Mouse (Mus musculus) kidney, postnatal 14 days (tissue): ENCODE measurements around the gene Ano6.

Source experiments
- DNase-seq: peaks from one replicate; pipeline ENCODE4 v3.0.0; 2022; ENCODE audit warnings: mixed read lengths

Ano6 gene

DNA sequence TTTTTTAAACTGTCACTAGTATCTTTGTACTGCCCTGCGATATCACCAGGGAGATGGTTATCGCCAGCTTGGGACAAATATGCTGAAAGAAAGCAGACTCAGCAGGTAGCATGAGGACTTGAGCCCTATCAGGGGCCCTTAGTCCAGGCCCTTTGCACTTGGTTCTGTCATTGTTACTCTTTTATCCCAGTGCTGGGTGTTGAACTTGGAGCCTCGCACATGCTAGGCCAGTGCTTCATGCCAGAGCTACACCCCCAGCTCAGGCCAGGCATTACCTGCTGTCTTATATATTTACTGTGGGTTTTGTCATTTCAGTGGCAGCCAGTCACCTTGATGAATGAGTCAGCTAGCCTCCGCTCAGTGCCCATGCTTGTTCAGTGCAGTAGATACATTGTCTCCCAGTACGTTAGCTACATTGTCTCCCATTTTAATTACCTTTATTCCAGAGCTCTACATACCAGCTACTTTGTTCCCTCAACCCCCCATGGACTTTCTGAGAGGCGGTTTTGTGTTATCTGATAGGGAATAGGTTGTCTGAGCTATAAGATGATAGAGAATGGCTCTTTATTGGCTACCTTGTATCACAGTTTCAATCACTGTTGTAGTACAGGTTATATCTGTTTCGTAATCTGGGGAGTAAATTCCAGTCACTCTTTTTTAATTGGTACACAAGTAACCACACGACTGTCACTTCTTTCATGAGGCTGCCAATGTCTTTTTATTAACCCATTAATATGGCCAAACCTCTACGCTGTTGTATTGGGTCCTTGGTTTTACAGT lies 68.4 kb downstream of the Ano6 start:
- DNase-seq = no peak

DNA sequence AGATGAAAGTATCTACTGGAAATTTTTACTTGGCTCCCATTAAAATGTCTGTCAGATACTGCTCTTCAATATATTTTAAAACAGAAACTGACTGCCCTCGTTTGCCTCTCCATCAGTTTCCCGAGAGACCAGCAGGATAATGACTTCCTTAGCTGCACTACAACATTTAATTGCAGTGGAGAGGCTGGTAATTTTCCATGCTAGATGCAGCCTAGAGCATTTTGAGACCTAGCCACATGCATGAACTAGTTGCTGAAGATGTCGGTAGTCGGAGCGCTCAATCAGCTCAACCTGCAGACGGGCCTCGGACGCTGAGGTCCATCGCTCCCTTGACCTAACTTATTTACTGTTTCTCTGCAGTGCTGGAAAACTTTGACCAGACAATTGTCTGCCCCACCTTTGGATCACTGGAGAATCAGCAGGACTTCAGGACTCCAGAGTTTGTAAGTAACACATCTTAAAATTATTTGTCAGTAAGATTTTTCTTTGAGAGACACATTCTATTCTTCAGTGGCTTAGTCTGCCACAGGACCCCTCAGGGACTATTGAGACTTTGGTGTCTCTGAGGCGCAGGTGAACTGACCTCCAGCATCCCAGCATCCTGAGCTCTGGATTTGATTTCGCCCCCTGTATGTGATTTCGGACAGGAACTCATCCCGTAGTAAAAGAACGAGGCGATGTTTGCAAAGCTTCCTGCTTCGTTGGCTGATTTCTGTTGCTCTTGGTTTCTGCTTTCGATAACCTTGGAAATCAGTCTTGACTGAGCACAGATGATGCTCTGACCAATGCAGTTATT lies 73.4 kb downstream of the Ano6 start:
- peak; percentile 56 for DNase-seq

DNA sequence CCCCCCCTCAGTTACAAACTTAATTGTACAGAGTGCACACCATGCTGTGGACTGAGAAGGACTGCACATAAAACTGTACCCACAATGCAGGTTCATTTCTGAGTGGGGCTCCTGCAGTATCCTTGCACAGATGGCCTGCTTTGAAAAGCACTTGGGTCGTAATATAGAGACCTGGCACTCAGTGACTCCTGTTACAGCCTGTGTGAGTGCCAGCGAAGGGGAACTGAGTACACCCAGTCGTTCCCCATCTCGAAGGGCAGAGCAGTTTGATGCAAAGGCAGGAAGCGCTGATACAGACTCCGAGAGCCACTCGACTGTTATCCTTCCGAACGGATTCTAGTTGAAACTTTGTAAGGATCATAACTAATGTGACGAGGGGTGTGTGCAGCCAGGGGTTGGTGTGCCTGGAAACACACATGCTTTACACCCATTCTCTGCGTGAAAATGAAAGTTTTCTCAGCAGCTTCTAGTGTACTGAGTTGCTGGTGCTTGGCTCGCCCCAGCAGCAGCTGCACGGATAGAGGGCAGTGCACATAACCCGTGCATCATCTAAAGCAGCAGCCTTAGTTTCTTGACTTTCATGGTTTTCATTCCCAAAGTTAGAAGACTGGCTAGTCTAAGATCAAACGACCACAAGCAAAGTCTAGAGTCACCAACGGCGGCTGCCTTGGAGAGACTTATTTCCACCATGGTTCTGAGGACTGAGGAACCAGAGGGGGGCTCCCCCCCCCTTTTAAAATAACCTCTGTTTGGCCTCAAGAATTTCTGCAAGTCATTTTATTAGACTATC lies 74.9 kb downstream of the Ano6 start:
- no peak for DNase-seq

DNA sequence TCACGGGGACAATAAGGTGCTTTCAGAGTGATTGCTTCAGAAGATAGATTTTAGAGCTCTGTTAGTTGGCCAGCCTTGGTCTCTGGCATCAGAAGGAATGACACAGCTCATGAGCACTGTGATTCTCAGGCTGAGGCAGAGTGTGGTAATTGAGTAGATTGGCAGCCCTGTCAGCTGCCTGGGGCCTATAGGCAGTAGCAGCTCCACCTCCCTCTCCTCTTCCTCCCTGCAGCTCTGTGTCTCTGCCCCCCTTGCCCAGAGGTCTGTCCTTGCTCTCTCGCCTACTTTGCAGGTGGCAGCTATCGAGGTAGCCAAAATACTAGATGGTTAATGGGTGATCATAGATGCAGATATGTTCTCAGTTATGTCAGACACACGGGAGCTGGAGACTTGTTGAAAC lies 77.5 kb downstream of the Ano6 start:
- no peak for DNase-seq

DNA sequence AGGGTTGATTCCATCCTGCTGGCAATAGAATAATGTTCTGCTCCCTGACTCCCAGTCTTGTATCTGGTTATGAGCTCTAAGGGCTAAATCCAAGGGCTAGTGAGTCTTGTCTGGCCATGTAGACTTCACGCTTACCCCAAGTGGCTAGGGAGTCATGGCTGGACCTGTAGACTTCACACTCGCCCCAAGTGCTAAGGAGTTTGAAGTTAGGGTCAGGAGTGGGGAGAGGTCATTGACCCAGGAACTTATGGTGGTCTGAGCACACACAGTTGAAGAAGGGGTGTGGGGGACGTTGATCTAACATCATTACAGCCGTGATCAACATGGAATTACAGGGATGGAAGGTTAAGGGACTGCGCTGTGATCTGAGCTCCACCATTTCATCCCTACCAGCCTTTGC lies 79.0 kb downstream of the Ano6 start:
- no peak for DNase-seq

DNA sequence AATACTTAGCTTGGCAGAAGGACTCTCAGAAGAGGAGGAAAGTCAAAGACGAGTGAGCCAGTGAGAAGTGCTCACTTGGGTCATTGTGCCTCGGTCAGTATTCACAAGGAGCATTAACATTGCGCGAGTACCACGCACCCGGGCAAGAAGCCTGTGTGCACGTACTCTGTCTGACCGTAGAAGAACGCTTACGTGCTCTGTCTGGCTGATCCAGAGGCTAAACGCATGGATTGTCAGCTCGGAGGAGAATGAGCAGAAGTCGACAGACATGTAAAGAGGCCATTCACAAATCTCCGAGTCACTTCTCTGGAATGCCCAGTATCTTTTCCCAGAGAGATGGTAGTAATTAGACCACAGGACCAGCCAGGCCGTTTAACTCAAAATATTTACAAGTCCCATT lies 81.0 kb downstream of the Ano6 start:
- no peak for DNase-seq

DNA sequence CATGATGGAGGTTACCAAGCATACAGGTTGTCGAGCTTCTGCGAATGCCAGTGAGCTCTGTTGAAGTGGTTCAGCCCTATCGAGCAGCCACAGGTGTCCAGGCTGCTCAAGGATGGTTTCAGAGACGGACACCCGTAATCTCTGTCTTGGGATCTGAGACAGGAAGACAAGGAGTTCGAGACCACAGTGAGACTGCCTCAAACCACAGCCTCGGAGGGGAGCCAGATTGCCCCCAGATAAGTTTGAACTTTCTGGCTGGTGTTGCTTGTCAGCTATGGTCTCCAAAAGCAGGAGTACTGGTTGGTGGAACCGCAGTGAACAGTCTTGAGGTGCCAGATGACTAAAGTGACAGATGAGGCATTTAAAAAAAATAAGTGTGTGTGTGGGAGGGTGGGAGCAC lies 81.8 kb downstream of the Ano6 start:
- no peak for DNase-seq

DNA sequence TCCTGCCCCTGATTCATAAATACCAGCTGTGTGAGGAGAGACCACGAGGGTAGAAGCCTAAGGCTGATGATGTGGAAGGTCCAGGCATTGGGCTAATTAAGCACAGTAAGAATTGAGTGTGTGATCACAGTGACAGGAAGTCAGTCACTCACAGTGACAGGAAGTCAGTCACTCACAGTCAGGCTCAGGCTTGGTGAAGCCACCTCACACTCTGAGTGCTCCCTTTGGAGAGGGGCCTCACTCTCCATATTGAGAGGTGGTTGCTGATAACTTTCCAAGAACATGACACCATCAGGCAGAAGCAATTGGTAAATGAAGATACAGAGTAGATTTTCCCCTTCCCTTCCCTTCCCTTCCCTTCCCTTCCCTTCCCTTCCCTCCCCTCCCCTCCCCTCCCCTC lies 82.6 kb downstream of the Ano6 start:
- no peak for DNase-seq

DNA sequence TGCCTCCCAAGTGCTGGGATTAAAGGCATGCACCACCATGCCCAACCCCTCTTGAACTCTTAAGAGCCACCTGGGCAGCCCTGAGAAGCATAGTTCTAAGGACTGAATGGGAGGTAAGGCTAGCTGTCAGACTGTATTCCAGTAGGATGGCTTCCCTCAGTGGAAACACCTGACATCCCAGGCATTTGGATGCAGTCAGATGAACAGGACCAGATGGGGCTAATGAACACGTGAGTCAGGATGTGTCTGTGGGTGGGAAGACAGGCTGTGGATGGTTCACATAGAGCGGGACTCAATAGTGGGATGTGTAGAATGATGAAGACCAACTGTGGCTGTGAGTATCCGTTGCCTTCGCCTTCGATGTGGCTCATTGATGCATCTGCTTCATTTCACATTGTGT lies 83.6 kb downstream of the Ano6 start:
- no peak for DNase-seq

DNA sequence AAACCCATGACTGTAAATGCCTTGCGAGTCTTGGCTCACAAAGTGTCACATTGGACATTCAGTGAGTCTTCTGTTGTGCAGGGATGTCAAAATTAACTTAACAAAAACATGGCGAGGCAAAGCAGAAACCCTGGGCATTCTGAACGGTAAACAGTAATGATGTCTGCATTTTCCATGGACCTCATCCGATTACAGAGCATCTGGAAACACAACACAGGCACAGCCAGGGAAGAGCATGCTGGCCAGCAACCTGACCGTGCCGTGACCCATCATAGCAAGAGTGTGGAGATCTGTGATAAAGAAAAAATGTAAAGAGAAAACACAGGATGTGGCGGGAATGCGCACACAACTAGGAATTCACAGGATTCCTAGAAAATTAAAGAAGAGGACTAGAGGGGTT lies 84.1 kb downstream of the Ano6 start:
- no peak for DNase-seq

DNA sequence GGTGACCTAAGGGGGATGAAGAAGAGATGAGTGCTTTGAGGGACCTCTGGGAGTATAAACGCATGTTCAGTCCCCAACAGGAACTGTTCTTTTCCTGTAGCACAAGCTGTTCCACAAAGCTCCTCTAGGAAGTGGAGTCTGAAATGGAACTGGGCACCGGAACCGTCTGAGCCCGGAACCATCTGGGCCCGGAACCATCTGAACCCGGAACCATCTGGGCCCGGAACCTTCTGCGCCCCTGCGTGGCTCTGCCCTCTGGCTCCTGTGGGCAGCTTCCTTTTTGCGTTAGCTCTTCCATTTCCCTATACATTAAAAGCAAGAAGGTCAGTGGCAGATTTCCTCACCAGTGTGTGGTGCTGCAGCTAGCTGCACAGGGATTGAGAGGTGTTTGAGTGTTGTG lies 85.3 kb downstream of the Ano6 start:
- DNase-seq = peak; percentile 28

DNA sequence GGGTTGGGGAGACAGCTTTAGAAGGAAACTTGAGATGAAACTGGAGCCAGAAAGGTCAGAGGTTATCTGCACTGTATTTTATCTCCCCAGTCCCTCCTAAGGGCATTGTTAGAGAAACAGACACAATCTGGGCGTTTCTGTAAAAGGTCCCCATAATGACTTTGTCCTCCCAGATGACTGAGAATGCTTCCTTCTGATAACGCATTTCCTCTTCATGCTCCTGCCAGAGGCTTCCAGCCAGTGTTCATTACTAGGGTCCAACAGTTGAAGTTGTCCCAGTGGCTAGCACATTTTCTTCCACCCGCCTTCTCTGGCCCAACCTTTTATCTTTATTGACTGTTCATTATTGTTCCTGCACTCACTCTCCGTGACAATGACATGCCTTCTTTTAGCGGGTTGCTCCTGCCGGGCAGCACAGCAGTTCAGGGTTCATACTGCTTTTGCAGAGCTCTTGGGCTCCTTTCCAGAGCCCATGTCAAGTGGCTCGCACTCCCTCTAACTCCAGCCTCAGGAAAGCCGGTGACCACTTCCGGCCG lies 90.0 kb downstream of the Ano6 start:
- DNase-seq = peak; percentile 69

DNA sequence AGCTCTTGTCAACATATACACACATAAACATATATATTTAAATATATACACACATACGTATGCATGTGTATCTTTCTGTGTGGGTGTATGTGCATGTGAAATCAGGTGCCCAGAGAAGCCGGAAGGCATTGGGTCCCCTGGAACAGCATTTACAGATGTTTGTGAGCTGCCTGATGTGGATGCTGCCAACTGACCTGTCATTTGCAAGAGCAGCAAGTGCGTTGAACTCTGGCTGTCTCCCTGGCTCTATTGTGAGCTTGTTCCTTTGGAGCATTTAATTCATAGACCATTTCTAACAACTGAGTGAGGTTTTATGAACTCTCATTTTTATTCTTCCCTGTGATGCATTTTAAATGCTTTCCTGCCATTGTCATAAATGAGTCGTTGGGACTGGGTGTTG lies 91.8 kb downstream of the Ano6 start:
- no peak for DNase-seq

DNA sequence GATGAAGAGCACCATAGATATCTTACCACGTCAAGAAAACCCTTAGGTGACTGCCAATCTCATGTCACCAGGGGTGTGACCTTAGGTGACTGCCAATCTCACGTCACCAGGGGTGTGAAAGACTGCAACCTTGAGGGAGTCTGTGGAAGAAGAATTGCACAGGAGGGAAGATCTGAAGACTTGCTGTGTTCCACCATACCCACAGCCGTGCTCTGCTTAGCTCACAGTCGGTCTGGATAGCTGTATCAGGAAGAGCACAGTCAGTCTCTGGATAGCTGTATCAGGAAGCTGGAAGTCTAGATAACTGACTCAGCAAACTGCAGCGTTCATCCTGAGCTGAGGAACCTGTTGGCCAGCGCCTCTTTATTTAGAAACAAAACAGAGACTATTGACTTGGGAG lies 92.9 kb downstream of the Ano6 start:
- DNase-seq = no peak

DNA sequence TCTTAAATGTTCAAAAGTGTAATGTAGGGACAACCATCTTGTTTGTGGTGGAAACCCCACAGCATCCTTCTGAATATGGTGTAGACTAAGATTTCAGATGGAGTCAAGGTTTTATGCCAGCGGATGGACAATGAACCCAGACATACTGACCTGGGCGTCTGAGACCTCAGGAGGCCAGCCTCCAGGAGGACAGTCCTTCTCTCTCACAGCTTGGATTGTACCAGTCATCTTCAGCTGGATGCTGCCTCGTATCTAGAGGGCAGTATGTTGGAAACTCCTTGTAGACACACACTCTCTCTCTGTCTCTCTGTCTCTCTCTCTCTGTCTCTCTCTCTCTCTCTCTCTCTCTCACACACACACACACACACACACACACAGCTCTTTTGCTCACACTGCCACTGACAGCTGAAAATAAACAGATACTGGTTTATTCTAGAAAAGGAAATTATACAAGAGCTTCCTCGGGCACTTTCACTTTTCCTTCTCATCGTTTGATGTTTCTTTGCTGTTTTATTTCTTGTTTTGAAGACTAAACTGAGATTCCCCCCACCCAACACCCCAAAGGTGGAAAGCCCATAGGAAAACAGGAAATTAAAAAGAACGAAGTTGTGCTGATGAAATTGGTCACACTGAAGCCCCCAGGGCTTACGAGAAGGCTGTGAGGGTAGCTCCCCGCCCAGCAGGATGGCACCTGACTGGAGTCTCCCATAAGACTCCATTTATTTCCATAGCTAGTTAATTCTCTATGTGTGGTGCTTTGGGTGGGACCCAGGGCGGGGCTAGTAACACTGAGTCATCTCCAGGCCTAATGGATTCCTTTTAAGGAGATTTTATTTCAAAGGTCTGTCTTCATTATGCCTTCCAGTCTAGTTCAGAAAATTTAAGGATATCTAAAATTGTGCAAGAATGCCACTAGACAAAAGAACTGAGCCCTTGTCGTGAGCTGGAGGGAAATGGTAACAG lies 94.3 kb downstream of the Ano6 start:
- no peak for DNase-seq

DNA sequence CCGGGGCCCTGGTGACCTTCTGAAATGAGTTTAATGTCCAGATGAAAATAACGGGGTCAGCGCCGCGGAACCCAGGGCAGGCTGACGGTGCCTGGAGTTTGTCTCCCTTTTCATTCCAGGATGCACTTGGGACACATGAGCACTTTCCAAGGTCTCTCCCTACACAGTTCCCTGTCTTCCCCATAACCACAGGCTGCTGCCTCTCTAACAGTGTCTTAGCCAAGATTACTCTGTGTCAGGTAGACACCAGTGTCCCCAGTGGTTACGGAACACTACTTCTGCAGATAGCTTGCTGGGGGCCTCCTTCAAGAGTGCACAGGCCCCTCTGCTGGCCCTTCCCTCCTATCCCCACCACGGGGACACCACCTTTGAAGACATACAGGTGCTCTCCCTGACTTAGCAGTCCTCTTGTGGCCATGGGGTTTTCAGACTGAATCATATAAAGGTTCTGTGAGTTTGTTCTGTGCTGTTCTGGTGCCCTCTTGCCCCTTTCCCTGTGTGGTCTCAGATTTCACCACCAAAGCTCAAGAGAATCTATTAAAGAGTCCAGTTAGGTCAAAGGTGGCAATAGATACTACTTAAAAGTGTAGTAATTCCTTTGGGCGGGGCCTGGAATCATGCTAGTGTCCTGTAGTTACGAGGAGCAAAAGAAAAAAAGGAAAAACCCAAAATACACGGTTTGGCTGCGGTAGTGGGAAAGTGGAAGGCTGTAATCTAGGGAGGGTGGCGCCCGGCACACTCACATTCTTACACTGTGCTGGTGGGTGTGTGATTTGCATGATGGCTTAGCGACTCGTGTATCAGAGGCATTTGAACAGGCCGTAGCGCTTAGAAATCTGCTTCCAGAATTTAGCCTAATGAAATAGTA lies 95.5 kb downstream of the Ano6 start:
- no peak for DNase-seq

DNA sequence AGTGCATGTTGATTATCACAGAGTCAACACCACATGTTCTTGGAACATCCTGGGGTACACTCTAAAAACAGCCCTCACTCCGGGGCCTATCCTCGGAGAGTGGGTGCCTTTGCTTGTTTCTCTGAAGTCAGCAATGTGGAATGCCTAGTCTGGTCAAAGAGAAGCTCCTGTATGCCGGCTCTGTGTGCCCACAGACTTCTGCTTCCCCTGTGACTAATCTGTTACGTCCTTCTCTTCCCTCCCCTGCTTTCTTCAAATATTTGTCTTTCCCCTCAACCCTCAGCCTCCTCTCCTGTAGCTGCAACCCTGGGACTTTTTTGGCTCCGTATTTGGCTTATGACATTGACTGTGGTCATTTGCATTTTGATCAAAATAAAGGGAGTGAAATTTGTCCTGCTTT lies 96.7 kb downstream of the Ano6 start:
- DNase-seq = no peak

DNA sequence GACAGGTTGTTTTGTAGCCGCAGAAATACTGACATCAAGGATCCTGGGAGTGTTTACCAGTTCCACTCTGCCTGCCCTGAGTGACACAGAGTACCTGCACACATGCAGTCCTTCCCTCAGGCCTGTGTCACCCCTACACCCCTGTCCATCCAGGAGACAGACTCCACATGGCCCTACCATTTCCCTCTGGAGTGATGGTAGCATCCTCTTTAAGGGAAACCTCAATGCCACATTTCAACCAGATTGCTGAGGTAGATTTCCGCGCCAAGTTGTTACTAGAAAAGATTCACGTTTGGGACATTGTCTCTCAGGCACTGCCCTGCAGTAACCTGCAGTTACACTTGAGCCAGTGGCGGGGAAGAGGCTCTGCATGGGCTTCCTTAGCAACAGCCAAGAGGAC lies 97.9 kb downstream of the Ano6 start:
- no peak for DNase-seq

DNA sequence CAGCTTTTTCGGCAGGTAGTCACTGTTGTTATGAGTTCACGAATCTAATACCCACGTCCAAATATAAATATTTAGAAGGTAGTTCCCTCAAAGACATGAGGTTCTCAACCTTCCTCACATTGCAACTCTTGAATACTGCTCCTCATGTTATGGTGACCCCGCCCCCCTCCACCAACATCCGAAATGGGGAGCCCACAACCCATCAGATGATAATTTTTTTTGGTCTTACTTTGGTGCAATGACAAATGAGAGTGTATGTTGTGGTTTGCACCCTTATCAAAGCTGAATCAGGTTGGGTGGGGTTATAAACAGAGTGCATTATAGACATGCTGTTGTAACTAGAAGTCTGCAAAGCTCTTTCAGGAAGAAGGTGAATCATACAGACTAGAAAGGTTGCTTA lies 99.7 kb downstream of the Ano6 start:
- no peak for DNase-seq

DNA sequence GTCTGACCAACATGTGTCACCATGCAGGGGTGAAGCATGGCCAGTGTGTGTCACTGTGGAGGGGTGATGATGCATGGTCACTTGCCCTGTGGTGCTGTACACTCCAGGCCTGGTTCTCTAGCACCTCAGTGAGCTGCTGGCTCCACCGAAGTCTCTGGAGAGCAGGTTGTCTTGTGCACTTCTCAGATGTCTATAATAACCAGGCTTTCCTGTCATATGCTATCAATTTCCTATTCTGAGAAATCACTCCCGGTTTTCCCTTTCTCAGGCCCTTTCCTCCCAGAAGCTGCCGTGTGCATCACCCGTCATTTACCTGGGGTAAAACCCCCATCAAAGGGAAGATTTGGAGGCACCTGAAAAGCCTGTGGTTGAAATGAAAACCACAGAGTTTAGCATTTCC lies 101.5 kb downstream of the Ano6 start:
- DNase-seq = no peak

DNA sequence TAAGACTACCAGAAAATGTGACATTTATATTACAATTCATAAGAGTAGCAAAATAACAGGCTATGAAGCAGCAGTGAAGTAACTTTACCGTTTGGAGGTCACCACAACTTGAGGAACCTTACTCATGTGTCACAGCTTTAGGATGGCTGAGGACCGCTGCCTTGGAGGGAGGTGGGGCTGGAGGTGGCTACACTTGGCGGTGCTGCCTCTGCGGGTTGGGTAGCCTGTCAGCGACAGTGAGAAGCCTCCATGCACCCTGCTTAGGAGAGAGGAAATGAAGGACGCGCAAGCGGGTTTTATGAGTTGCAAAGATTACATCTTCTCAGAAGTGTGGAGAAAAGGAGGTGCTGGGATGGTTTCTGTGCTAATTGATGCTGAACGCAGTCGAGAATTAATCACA lies 102.3 kb downstream of the Ano6 start:
- no peak for DNase-seq
